Mouse (Mus musculus) limb, embryonic 13.5 days (tissue): ENCODE measurements around the gene Macf1. TPM values are rescaled to one million over a fixed set of nuclear protein-coding genes. Genes with fewer than 3 reads are reported as not detected.

Experiments
- ATAC-seq: fragments of 200-750 bp; cut with Nextera tagmentation; 2 replicates; pipeline ENCODE4 v1.8.0; 2017; ENCODE audit warnings: low read depth, moderate number of reproducible peaks, moderate TSS enrichment; ENCODE audit not compliant: low FRiP score
- H3K27ac ChIP-seq: fragments of 300-500 bp; sonication (generic); 2 replicates; pipeline ENCODE4 v1.5.1; 2015; ENCODE audit warnings: inconsistent platforms, mild to moderate bottlenecking, moderate library complexity
- H3K27me3 ChIP-seq: fragments of 300-500 bp; sonication (generic); 2 replicates; pipeline ENCODE4 v1.6.1; 2015; ENCODE audit warnings: mild to moderate bottlenecking, inconsistent platforms
- H3K36me3 ChIP-seq: fragments of 300-500 bp; sonication (generic); 2 replicates; pipeline ENCODE4 v1.6.1; 2015; ENCODE audit warnings: inconsistent platforms, mild to moderate bottlenecking, moderate library complexity
- H3K4me1 ChIP-seq: fragments of 300-500 bp; sonication (generic); 2 replicates; pipeline ENCODE4 v1.6.1; 2015; ENCODE audit warnings: inconsistent platforms
- H3K4me2 ChIP-seq: fragments of 300-500 bp; sonication (generic); replicated peaks from 2 replicates; pipeline ENCODE4 v1.6.1; 2015; ENCODE audit warnings: inconsistent platforms, mild to moderate bottlenecking, moderate library complexity
- H3K4me3 ChIP-seq: fragments of 300-500 bp; sonication (generic); 2 replicates; pipeline ENCODE4 v1.5.1; 2015; ENCODE audit warnings: moderate library complexity, mild to moderate bottlenecking, inconsistent platforms
- H3K9ac ChIP-seq: fragments of 300-500 bp; sonication (generic); 2 replicates; pipeline ENCODE4 v1.6.1; 2015; ENCODE audit warnings: mild to moderate bottlenecking, inconsistent platforms
- H3K9me3 ChIP-seq: fragments of 300-500 bp; sonication (generic); 2 replicates; pipeline ENCODE4 v1.6.1; 2016; ENCODE audit warnings: inconsistent platforms
- WGBS: fragments of 180-500 bp; shearing (Covaris S2); methylation state at CpG from one replicate; pipeline ENCODE4 v1.1.7; 2015; 5-methylcytosine and 5-hydroxymethylcytosine counted together
- polyA plus RNA-seq: library from polyadenylated mRNA; unstranded; fragments of >200 nt; fragmentation: Nextera tagmentation; extraction: Ambion mirVana; gene quantifications from 2 replicates; pipeline ENCODE4 v1.2.1, GENCODE M21; 2015

Macf1 gene
- polyA plus RNA-seq, 1 experiment from 2014 or later, result 48.0 TPM

DNA sequence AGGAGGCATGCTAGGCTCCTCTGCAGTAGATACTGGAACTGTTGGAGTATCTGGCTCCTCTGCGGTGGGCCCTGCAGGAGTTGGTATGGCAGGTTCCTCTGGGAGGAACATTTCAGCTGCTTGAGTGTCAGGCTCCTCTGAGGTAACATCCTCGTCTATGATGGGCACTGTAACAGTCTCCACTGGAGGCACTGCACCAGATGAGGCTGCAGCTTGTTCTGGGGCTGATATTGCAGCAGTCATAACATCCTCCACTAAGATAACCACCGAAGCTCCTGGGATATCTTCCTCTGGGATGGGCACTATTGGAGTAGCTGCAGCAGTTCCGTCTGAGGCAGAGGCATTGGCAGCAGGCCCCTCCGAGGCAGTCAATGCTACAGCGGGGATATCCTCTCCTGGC, 276.4 kb downstream of the Macf1 start:
- peak overlapping the region; percentile 22 for H3K4me3 ChIP-seq
- WGBS, result 77% methylated on average over 6 of the region's 6 CpGs
- no peaks in the 10 kb centered on the region for H3K9me3 ChIP-seq
- ATAC-seq, result no peak
- H3K4me1 ChIP-seq, result peaks cover 85% of the 10 kb centered on the region
- no peak overlapping the region for H3K9ac ChIP-seq
- no peak overlapping the region for H3K27ac ChIP-seq
- peak overlapping the region; percentile 52 for H3K4me2 ChIP-seq
- no peaks in the 10 kb centered on the region for H3K27me3 ChIP-seq
- H3K36me3 ChIP-seq, result peaks cover 26% of the 10 kb centered on the region

- Histone ChIP-seq H3K9me3 (no peaks in the 10 kb centered on the region), H3K36me3 (peaks cover 41% of the 10 kb centered on the region), H3K27me3 (no peaks in the 10 kb centered on the region), H3K4me1 (peaks cover 66% of the 10 kb centered on the region), H3K27ac (no peak overlapping the region), H3K9ac (no peak overlapping the region), H3K4me3 (no peak overlapping the region), H3K4me2 (peak overlapping the region; percentile 28)
- 49% methylated on average over 1 of the region's 1 CpGs for WGBS
- ATAC-seq, result no peak
Measured at GRCm38 (mm10) chr4:123404056-123404455, 280.1 kb downstream of the Macf1 start.

- Histone ChIP-seq H3K36me3 (peaks cover 36% of the 10 kb centered on the region), H3K4me1 (peaks cover 47% of the 10 kb centered on the region), H3K27ac (no peak overlapping the region), H3K9ac (no peak overlapping the region), H3K4me2 (no peak overlapping the region), H3K4me3 (no peak overlapping the region), H3K9me3 (no peaks in the 10 kb centered on the region), H3K27me3 (no peaks in the 10 kb centered on the region)
- peak; percentile 40; the same call in 1 of the 2 replicates for ATAC-seq
- 62% methylated on average over 1 of the region's 1 CpGs for WGBS
Measured at GRCm38 (mm10) chr4:123402244-123402643, 281.9 kb downstream of the Macf1 start.

GRCm38 (mm10) chr4:123401265-123401664, 282.9 kb downstream of the Macf1 start:
- WGBS, result 78% methylated on average over 3 of the region's 3 CpGs
- Histone ChIP-seq H3K4me1 (peaks cover 39% of the 10 kb centered on the region), H3K9me3 (no peaks in the 10 kb centered on the region), H3K27me3 (no peaks in the 10 kb centered on the region), H3K36me3 (peaks cover 46% of the 10 kb centered on the region), H3K4me3 (no peak overlapping the region), H3K4me2 (no peak overlapping the region), H3K27ac (no peak overlapping the region), H3K9ac (no peak overlapping the region)
- no peak for ATAC-seq

GRCm38 (mm10) chr4:123397643-123398434, 286.3 kb downstream of the Macf1 start:
- Histone ChIP-seq H3K9ac (no peak overlapping the region), H3K4me1 (peaks cover 8% of the 10 kb centered on the region; the same call in 1 of the 2 replicates), H3K4me2 (no peak overlapping the region), H3K36me3 (peaks cover 78% of the 10 kb centered on the region), H3K4me3 (no peak overlapping the region), H3K27ac (no peak overlapping the region), H3K9me3 (no peaks in the 10 kb centered on the region), H3K27me3 (no peaks in the 10 kb centered on the region)
- WGBS, result 84% methylated on average over 5 of the region's 5 CpGs
- no peak for ATAC-seq

DNA sequence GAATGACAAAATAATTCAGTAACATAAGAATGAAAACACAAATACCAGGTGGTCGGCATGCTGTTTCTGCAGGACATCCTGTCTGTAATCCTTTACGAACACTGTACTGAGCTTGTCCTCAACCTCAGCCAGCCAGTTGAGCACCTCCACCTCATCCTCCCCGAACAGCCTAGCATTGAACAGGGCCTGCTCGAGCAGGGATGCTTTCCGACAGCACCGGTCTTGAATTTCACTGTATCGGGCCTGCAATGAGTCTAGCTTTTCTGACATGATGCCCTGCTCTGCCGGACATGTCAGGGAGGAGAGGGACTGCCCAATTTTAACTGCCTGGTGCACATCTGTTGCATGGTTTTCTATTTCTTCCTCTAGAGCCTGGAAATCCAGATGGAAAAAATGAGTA, 287.1 kb downstream of the Macf1 start:
- Histone ChIP-seq H3K36me3 (peaks cover 86% of the 10 kb centered on the region), H3K4me1 (no peaks in the 10 kb centered on the region; the same call in 1 of the 2 replicates), H3K4me2 (no peak overlapping the region), H3K4me3 (no peak overlapping the region), H3K9ac (no peak overlapping the region), H3K27ac (no peak overlapping the region), H3K27me3 (no peaks in the 10 kb centered on the region), H3K9me3 (no peaks in the 10 kb centered on the region)
- no peak for ATAC-seq
- 87% methylated on average over 8 of the region's 8 CpGs for WGBS

DNA sequence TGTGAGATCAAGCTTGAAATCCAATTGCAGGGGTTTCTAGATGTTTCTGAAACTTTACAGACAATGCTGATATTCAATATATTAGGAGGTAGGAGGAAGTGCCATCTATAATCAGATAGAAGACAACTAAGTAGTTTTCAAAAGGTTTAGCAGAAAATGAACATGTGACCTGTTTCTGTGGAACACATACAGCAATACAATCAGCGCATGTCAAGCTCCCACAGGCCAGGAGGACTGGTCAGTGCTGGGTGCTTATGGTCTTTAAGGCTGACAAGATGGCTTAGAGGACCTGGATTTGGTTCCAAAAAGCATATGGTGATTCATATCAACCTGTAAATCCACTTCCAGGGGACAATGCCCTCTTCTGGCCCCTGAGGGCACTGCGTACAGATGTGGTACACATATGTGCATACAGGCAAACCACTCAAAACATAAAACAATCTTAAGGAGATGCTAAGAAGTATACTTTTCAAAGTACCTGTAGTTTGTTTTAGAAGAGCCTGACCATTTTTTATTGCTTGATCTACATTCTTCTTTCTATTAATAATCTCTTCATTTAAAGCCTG, 288.6 kb downstream of the Macf1 start:
- no peaks in the 10 kb centered on the region for H3K27me3 ChIP-seq
- no peaks in the 10 kb centered on the region for H3K4me1 ChIP-seq
- no peaks in the 10 kb centered on the region for H3K9me3 ChIP-seq
- H3K36me3 ChIP-seq, result peaks cover 85% of the 10 kb centered on the region
- H3K27ac ChIP-seq, result no peak overlapping the region
- WGBS, result 100% methylated on average over 2 of the region's 2 CpGs
- H3K4me2 ChIP-seq, result no peak overlapping the region
- H3K9ac ChIP-seq, result no peak overlapping the region
- H3K4me3 ChIP-seq, result no peak overlapping the region
- no peak for ATAC-seq

GRCm38 (mm10) chr4:123394878-123395277, 289.3 kb downstream of the Macf1 start:
- no peak for ATAC-seq
- H3K4me3 ChIP-seq, result no peak overlapping the region
- no peaks in the 10 kb centered on the region for H3K27me3 ChIP-seq
- H3K4me2 ChIP-seq, result no peak overlapping the region
- no peak overlapping the region for H3K9ac ChIP-seq
- H3K9me3 ChIP-seq, result no peaks in the 10 kb centered on the region
- peaks cover 89% of the 10 kb centered on the region for H3K36me3 ChIP-seq
- H3K27ac ChIP-seq, result no peak overlapping the region
- H3K4me1 ChIP-seq, result no peaks in the 10 kb centered on the region
- 88% methylated on average over 5 of the region's 5 CpGs for WGBS

DNA sequence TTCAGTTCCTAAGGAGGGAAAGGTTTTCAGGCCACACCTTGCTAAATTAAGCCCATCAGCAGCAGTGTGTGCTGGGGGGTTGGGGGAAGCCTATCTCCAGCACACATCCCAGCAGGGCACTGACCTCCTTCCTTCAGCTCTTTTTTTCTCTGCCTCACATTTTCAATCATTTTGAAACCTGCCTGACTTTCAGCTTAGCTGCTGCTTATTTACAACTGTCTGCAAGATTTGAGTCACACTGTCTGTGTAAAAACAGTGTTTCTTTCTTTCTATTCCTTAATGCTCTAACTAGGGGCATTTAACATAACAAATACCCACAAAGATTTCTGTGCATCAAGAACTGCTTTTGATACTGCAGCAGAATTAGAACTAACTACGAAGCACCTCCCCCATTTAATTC, 289.9 kb downstream of the Macf1 start:
- Histone ChIP-seq H3K9me3 (no peaks in the 10 kb centered on the region), H3K4me1 (no peaks in the 10 kb centered on the region), H3K27ac (no peak overlapping the region), H3K9ac (no peak overlapping the region), H3K4me2 (no peak overlapping the region), H3K4me3 (no peak overlapping the region), H3K36me3 (peaks cover 88% of the 10 kb centered on the region), H3K27me3 (no peaks in the 10 kb centered on the region)
- whole genome bisulfite sequencing, result 95% methylated on average over 1 of the region's 1 CpGs
- no peak for ATAC-seq

DNA sequence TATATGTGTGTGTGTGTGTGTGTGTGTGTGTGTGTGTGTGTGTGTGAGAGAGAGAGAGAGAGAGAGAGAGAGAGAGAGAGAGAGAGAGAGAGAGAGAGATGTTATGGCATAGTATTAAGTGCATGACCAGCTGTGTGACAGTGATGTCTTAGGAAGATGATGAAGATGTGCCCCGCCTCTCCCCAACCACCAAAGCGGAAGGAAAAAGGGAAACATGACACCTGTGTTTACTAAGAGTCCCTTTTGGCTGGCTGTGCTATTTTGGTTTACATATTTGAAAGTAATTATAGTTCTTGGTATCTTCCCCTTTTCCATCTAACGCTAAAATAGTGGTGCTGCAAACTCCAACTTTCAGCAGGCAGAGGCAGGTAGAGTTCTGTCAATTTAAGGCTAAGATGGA, 291.2 kb downstream of the Macf1 start:
- H3K36me3 ChIP-seq, result peaks cover 92% of the 10 kb centered on the region
- H3K4me3 ChIP-seq, result no peak overlapping the region
- no peaks in the 10 kb centered on the region for H3K9me3 ChIP-seq
- no peak for ATAC-seq
- H3K27me3 ChIP-seq, result no peaks in the 10 kb centered on the region
- H3K9ac ChIP-seq, result no peak overlapping the region
- H3K27ac ChIP-seq, result no peak overlapping the region
- no peak overlapping the region for H3K4me2 ChIP-seq
- H3K4me1 ChIP-seq, result no peaks in the 10 kb centered on the region
- WGBS, result 88% methylated on average over 3 of the region's 3 CpGs

DNA sequence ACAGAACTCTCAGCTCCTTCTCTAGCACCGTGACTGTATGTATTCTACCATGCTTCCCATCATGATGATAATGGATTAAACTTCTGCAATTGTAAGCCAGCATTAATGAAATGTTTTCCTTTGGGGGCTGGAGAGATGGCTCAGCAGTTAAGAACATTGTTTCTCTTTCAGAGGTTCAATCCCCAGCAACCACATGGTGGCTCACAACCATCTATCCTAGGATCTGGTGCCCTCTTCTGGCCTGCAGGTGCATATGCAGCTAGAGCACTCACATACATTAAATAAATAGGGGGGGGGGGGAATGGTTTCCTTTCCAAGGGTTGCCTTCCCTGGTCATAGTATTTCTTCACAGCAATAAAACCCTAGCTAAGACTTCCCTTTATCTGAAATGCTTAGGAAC, 292.0 kb downstream of the Macf1 start:
- Histone ChIP-seq H3K36me3 (peaks cover 90% of the 10 kb centered on the region), H3K27me3 (no peaks in the 10 kb centered on the region), H3K9ac (no peak overlapping the region), H3K4me1 (no peaks in the 10 kb centered on the region), H3K9me3 (no peaks in the 10 kb centered on the region), H3K27ac (no peak overlapping the region), H3K4me3 (no peak overlapping the region), H3K4me2 (no peak overlapping the region)
- no peak for ATAC-seq
- WGBS, result 97% methylated on average over 1 of the region's 1 CpGs

GRCm38 (mm10) chr4:123385028-123385427, 299.1 kb downstream of the Macf1 start:
- no peaks in the 10 kb centered on the region for H3K27me3 ChIP-seq
- no peaks in the 10 kb centered on the region for H3K4me1 ChIP-seq
- H3K9ac ChIP-seq, result no peak overlapping the region
- H3K27ac ChIP-seq, result no peak overlapping the region
- ATAC-seq, result no peak
- no peak overlapping the region for H3K4me2 ChIP-seq
- H3K36me3 ChIP-seq, result peaks cover 91% of the 10 kb centered on the region
- H3K9me3 ChIP-seq, result no peaks in the 10 kb centered on the region
- WGBS, result 61% methylated on average over 1 of the region's 1 CpGs
- no peak overlapping the region for H3K4me3 ChIP-seq

DNA sequence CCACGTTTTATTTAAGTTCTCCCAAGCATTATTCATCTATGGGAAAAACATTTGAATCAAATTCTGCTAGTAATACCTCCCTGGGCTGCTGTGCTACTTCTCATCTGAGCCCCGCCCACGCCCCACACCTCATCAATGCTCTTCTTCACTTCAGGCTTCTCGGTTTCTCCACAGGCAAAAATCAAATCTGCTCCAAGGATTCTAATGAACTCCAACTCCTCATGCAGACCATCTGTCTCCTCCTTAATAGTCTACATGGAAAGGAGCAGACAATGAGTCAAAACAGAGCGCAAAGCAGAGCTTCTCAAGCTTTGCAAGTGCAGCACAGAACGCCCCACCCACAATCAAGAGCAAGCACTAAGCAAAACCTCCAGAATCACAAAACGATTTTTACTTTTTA, 301.0 kb downstream of the Macf1 start:
- 87% methylated on average over 7 of the region's 7 CpGs for WGBS
- Histone ChIP-seq H3K4me1 (no peaks in the 10 kb centered on the region), H3K27me3 (no peaks in the 10 kb centered on the region)

More for the DNA sequence above, 301.0 kb downstream of the Macf1 start:
- Histone ChIP-seq H3K9me3 (no peaks in the 10 kb centered on the region), H3K4me2 (no peak overlapping the region), H3K4me3 (no peak overlapping the region), H3K27ac (no peak overlapping the region), H3K9ac (no peak overlapping the region), H3K36me3 (peaks cover 83% of the 10 kb centered on the region)
- ATAC-seq, result no peak
